Mouse (Mus musculus): ENCODE results near the gene Gm11213. TPM values are rescaled to one million over a fixed set of nuclear protein-coding genes. Genes with fewer than 3 reads are reported as not detected.

Gm11213 gene
- polyA plus RNA-seq (2016; fragmentation: Nextera tagmentation; extraction: Ambion mirVana), result not detected in 2 replicates

DNA sequence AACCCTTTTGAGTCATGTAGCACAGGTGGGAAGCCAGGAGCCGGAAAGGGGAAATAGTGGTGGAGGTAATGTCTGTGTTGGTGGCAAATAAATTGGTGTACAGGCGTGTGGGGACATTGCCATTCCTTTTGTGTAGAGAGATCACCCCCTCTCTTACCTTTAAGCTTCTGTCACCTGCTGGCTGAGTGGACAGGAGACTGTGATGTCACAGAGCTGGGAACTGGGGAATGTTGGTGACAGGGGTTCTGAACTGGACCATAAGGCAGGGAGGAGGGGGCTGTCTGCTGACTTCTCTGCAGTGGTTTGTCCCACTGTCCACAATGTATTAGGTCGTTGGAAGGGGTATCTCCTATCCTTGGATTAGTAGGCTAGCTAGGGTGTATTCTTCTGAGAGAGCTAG lies at the start of gene Gm11213:
Gm11213 (minus strand) TSS at position 317 of the 400 bp plus-strand sequence.
- 63% methylated on average over 3 of the region's 3 CpGs for WGBS
- Histone ChIP-seq H3K36me3 (no peaks in the 10 kb centered on the region), H3K4me2 (replicated peaks) (no peak within 1 kb of the TSS), H3K9me3 (no peaks in the 10 kb centered on the region), H3K27me3 (no peaks in the 10 kb centered on the region), H3K4me3 (no peak within 1 kb of the TSS), H3K27ac (no peak within 1 kb of the TSS), H3K9ac (no peak within 1 kb of the TSS), H3K4me1 (no peaks in the 10 kb centered on the region)
- ATAC-seq (ENCODE audit: insufficient number of reproducible peaks, insufficient read depth, low FRiP score, low TSS enrichment), result no peak

GRCm38 (mm10) chr4:63654381-63654780 lies 49.3 kb upstream of the Gm11213 start:
- Histone ChIP-seq H3K27ac (no peak overlapping the region), H3K9me3 (no peaks in the 10 kb centered on the region), H3K27me3 (0 out of 2 replicates have a peak, but pooled peaks cover 3% of the 10 kb centered on the region), H3K4me1 (no peaks in the 10 kb centered on the region), H3K9ac (no peak overlapping the region), H3K4me3 (no peak overlapping the region), H3K36me3 (no peaks in the 10 kb centered on the region), H3K4me2 (replicated peaks) (no peak overlapping the region)
- WGBS, result 52% methylated on average over 1 of the region's 1 CpGs
- ATAC-seq (ENCODE audit: insufficient number of reproducible peaks, insufficient read depth, low FRiP score, low TSS enrichment), result no peak

- no peak overlapping the region for H3K9ac ChIP-seq
- no peak overlapping the region for H3K4me2 ChIP-seq (replicated peaks)
- H3K27ac ChIP-seq, result no peak overlapping the region
- no peak overlapping the region for H3K4me3 ChIP-seq
- ATAC-seq (ENCODE audit: insufficient number of reproducible peaks, insufficient read depth, low FRiP score, low TSS enrichment), result no peak
- no peaks in the 10 kb centered on the region for H3K27me3 ChIP-seq
- H3K9me3 ChIP-seq, result no peaks in the 10 kb centered on the region
- H3K4me1 ChIP-seq, result no peaks in the 10 kb centered on the region
- no peaks in the 10 kb centered on the region for H3K36me3 ChIP-seq
Measured at GRCm38 (mm10) chr4:63643956-63644726, 39.1 kb upstream of the Gm11213 start.

GRCm38 (mm10) chr4:63639842-63640241 lies 34.8 kb upstream of the Gm11213 start:
- Histone ChIP-seq H3K4me2 (replicated peaks) (no peak overlapping the region), H3K4me1 (no peaks in the 10 kb centered on the region), H3K9me3 (no peaks in the 10 kb centered on the region), H3K27me3 (no peaks in the 10 kb centered on the region), H3K27ac (no peak overlapping the region), H3K36me3 (no peaks in the 10 kb centered on the region), H3K9ac (no peak overlapping the region), H3K4me3 (no peak overlapping the region)
- WGBS, result 72% methylated on average over 2 of the region's 2 CpGs
- no peak for ATAC-seq (ENCODE audit: insufficient number of reproducible peaks, insufficient read depth, low FRiP score, low TSS enrichment)

- Histone ChIP-seq H3K27me3 (no peaks in the 10 kb centered on the region), H3K27ac (no peak overlapping the region), H3K9me3 (no peaks in the 10 kb centered on the region), H3K4me1 (no peaks in the 10 kb centered on the region), H3K4me2 (replicated peaks) (no peak overlapping the region), H3K4me3 (no peak overlapping the region), H3K36me3 (no peaks in the 10 kb centered on the region), H3K9ac (no peak overlapping the region)
- WGBS, result 17% methylated on average over 1 of the region's 1 CpGs
- no peak for ATAC-seq (ENCODE audit: insufficient number of reproducible peaks, insufficient read depth, low FRiP score, low TSS enrichment)
Measured at GRCm38 (mm10) chr4:63638603-63639002, 33.5 kb upstream of the Gm11213 start.

DNA sequence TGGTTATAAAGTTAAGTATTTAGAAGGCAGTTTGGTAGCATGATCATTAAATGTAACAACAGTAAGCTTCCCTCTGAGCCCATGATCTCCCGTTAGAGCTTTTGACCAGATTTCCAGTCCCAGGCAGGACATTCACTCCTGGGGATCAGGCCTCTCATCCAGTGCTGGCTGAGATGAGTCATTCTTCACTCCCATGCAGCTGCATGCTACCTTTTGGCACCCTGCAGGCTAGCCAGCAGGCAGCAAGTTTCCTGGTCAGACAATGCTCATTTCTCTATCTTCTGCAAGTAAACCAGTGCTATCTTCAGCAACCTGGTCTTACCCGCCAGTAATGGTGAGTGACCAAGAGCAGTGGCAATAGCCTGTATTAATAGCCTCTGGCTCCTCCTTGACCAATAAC lies 28.1 kb upstream of the Gm11213 start:
- ATAC-seq (ENCODE audit: insufficient number of reproducible peaks, insufficient read depth, low FRiP score, low TSS enrichment), result no peak
- H3K4me1 ChIP-seq, result no peaks in the 10 kb centered on the region
- H3K36me3 ChIP-seq, result no peaks in the 10 kb centered on the region
- H3K9ac ChIP-seq, result no peak overlapping the region
- no peak overlapping the region for H3K4me2 ChIP-seq (replicated peaks)
- 89% methylated on average over 2 of the region's 2 CpGs for WGBS
- H3K9me3 ChIP-seq, result no peaks in the 10 kb centered on the region
- H3K27me3 ChIP-seq, result no peaks in the 10 kb centered on the region
- H3K4me3 ChIP-seq, result no peak overlapping the region
- no peak overlapping the region for H3K27ac ChIP-seq

DNA sequence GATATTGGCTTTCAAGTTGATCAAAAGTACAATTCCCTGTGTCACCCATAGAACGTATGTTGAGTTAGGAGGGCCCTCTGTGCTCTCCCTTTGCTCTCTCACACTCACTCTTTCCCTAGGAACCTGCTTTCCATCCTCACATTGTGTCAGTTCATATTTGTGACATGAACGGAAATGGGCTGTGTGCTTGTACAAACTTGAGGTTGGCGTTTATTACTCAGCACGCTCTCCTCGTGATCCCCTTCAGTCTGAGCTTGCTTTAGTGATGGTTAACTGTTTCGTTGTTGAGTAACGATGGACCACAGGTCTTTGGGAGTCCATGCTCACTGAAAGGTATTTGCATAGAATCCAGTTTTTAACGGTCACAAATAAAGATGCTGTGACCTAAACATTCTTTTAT lies 22.1 kb upstream of the Gm11213 start:
- H3K4me3 ChIP-seq, result no peak overlapping the region
- ATAC-seq (ENCODE audit: insufficient number of reproducible peaks, insufficient read depth, low FRiP score, low TSS enrichment), result no peak
- no peaks in the 10 kb centered on the region for H3K27me3 ChIP-seq
- H3K36me3 ChIP-seq, result no peaks in the 10 kb centered on the region
- no peak overlapping the region for H3K4me2 ChIP-seq (replicated peaks)
- no peaks in the 10 kb centered on the region for H3K4me1 ChIP-seq
- WGBS, result 84% methylated on average over 8 of the region's 8 CpGs
- no peaks in the 10 kb centered on the region for H3K9me3 ChIP-seq
- no peak overlapping the region for H3K27ac ChIP-seq
- H3K9ac ChIP-seq, result no peak overlapping the region

GRCm38 (mm10) chr4:63625563-63626080 lies 20.6 kb upstream of the Gm11213 start:
- H3K27me3 ChIP-seq, result no peaks in the 10 kb centered on the region
- H3K4me3 ChIP-seq, result no peak overlapping the region
- H3K27ac ChIP-seq, result no peak overlapping the region
- no peaks in the 10 kb centered on the region for H3K9me3 ChIP-seq
- H3K4me2 ChIP-seq (replicated peaks), result no peak overlapping the region
- H3K36me3 ChIP-seq, result no peaks in the 10 kb centered on the region
- no peaks in the 10 kb centered on the region for H3K4me1 ChIP-seq
- ATAC-seq (ENCODE audit: insufficient number of reproducible peaks, insufficient read depth, low FRiP score, low TSS enrichment), result no peak
- 59% methylated on average over 3 of the region's 3 CpGs for WGBS
- H3K9ac ChIP-seq, result no peak overlapping the region

GRCm38 (mm10) chr4:63622378-63622835 lies 17.3 kb upstream of the Gm11213 start, which contains the start of gene Tex48:
Gene Tex48, minus strand, starts transcription at chr4:63622428.
- Histone ChIP-seq H3K9ac (no peak within 1 kb of the TSS), H3K4me1 (no peaks in the 10 kb centered on the region), H3K27ac (no peak within 1 kb of the TSS), H3K9me3 (no peaks in the 10 kb centered on the region), H3K27me3 (no peaks in the 10 kb centered on the region), H3K4me2 (replicated peaks) (no peak within 1 kb of the TSS), H3K4me3 (no peak within 1 kb of the TSS), H3K36me3 (no peaks in the 10 kb centered on the region)
- WGBS, result 59% methylated on average over 5 of the region's 5 CpGs
- no peak for ATAC-seq (ENCODE audit: insufficient number of reproducible peaks, insufficient read depth, low FRiP score, low TSS enrichment)

DNA sequence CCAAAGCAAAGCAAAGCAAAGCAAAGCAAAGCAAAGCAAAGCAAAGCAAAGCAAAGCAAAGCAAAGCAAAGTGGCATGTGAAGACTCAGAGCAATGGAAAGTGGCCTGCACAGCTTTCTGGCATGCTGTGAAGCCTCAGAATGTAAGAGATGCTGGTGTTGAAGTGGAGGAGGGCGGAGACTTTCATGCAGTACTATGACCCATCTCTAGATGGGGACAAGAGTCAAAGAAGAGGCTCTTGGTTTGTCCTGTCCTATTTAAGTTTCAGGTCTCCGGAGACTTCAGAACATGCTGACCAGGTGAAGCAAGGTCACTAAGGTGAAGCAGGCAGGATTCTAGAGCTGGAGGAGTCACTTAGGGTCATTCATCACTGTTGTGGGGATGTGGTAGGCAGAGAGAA lies 16.8 kb upstream of the Gm11213 start:
- no peaks in the 10 kb centered on the region for H3K9me3 ChIP-seq
- no peaks in the 10 kb centered on the region for H3K36me3 ChIP-seq
- H3K9ac ChIP-seq, result no peak overlapping the region
- no peaks in the 10 kb centered on the region for H3K27me3 ChIP-seq
- WGBS, result 90% methylated on average over 2 of the region's 2 CpGs
- H3K4me1 ChIP-seq, result no peaks in the 10 kb centered on the region
- H3K4me2 ChIP-seq (replicated peaks), result no peak overlapping the region
- no peak overlapping the region for H3K4me3 ChIP-seq
- no peak for ATAC-seq (ENCODE audit: insufficient number of reproducible peaks, insufficient read depth, low FRiP score, low TSS enrichment)
- no peak overlapping the region for H3K27ac ChIP-seq

- WGBS, result 76% methylated on average over 7 of the region's 7 CpGs
- Histone ChIP-seq H3K4me3 (no peak overlapping the region), H3K9ac (no peak overlapping the region), H3K36me3 (no peaks in the 10 kb centered on the region), H3K4me2 (replicated peaks) (no peak overlapping the region), H3K9me3 (no peaks in the 10 kb centered on the region), H3K27ac (no peak overlapping the region), H3K27me3 (no peaks in the 10 kb centered on the region), H3K4me1 (no peaks in the 10 kb centered on the region)
- ATAC-seq (ENCODE audit: insufficient number of reproducible peaks, insufficient read depth, low FRiP score, low TSS enrichment), result no peak
Measured at GRCm38 (mm10) chr4:63608391-63608790, 3.3 kb upstream of the Gm11213 start.

- no peak overlapping the region for H3K9ac ChIP-seq
- H3K4me1 ChIP-seq, result no peaks in the 10 kb centered on the region
- no peaks in the 10 kb centered on the region for H3K9me3 ChIP-seq
- H3K4me3 ChIP-seq, result no peak overlapping the region
- ATAC-seq (ENCODE audit: insufficient number of reproducible peaks, insufficient read depth, low FRiP score, low TSS enrichment), result no peak
- H3K27ac ChIP-seq, result no peak overlapping the region
- no peaks in the 10 kb centered on the region for H3K27me3 ChIP-seq
- H3K36me3 ChIP-seq, result no peaks in the 10 kb centered on the region
- no peak overlapping the region for H3K4me2 ChIP-seq (replicated peaks)
- 55% methylated on average over 1 of the region's 1 CpGs for WGBS
Measured at GRCm38 (mm10) chr4:63605968-63606367, 907 bp upstream of the Gm11213 start.

Data from embryonic facial prominence, embryonic 12.5 days (tissue).